Mouse (Mus musculus): ENCODE results near the gene Grtp1.

Grtp1 gene

DNA sequence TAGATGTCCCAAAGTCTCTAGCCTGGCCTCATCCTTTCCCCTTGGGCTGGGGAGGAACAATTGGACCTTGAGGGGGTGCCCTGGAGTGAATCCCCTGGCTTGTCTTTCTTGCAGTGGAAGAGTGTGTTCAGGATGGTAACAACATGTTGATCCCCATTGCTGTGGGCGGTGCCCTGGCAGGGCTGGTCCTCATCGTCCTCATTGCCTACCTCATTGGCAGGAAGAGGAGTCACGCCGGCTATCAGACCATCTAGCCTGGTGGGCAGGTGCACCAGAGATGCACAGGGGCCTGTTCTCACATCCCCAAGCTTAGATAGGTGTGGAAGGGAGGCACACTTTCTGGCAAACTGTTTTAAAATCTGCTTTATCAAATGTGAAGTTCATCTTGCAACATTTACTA lies 26.1 kb downstream of the Grtp1 start:
- no peak for DNase-seq (ENCODE audit: low spot score in 2 of 2)

- no peak for DNase-seq (ENCODE audit: low spot score in 2 of 2)
These were observed 29.9 kb downstream of the Grtp1 start for GRCm38 (mm10) chr8:13170510-13170909.

GRCm38 (mm10) chr8:13164361-13164760 lies 36.1 kb downstream of the Grtp1 start:
- no peak for DNase-seq (ENCODE audit: low spot score in 2 of 2)

DNA sequence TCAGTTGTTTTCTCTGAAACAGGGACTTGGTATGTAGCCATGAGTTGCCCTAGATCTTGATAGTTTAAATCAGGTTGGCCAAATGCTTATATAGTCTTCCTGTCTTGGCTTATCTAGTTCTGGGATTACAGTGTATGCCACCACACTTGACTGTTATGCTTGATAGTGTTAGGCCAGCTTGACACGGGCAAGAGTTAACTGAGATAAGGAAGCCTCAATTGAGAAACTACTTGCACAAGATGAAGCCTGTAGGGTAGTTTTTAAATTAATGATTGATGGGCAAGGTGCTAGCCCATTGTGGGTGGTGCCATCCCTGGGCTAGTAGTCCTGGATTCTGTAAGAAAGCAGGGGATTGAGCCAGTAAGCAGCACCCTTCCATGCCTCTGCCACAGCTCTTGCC lies 36.9 kb downstream of the Grtp1 start:
- no peak for DNase-seq (ENCODE audit: low spot score in 2 of 2)

DNA sequence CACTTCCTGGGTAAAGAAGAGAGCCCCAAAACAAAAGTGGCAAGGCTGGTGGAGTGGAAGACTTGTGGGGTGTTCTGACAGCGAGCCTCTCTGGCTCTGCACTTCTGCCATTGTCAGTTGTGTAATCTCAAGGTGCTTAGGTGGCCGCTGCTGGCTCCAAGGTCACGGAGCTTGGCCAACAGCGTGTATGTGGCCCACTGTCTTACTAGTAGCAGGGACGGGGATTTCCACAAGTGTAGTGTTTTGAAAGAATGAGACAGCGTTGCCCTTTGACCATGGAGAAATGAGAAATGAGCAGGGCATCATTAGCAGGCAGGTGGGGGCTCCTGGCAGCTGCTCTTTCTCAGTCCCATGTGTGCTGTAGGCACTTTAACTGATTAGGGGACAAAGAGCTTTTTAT lies 38.3 kb downstream of the Grtp1 start:
- no peak for DNase-seq (ENCODE audit: low spot score in 2 of 2)

- DNase-seq (ENCODE audit: low spot score in 2 of 2), result no peak
These were observed 39.7 kb downstream of the Grtp1 start for GRCm38 (mm10) chr8:13160691-13161090.

- no peak for DNase-seq (ENCODE audit: low spot score in 2 of 2)
These were observed 41.0 kb downstream of the Grtp1 start for GRCm38 (mm10) chr8:13159377-13159881.

DNA sequence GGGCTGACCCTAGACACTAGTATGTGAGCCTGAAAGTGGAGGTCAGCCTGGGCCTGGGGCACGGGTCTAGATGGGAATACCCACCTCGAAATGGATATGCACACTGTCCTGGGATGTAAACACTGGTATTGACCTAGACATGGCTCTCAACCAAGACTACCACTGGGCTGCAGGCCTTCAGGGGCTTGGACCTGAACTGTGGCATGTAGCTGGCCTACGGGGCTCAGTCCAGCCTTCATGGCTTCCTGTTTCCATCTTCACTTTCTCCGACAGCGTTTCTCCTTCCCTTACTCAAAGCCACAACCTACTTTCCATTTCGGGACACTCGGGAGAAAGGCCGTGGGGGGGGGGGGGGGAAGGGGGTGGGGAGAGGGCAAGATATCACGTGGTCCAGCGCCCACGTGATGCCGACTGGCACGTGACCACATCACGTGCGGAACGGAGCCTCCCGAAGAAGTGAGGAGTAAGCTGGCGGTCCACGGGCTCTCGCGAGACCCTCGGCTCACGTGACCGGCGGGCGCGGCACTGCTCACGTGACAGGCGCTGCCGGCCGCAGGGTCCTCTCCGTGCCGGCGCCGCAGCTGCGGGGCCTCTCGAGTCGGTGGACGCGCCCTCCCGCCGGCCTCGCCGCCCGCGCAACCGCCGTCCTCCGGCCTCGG lies 41.6 kb downstream of the Grtp1 start, which contains the start of gene Lamp1:
TSS of gene Lamp1 (plus strand) at position 444 of the 659 bp plus-strand sequence.
- DNase-seq (ENCODE audit: low spot score in 2 of 2), result peak; percentile 95 to 99

- peak in 1 of 2 experiments; percentile 38 for DNase-seq (ENCODE audit: low spot score in 2 of 2)
These were observed 43.9 kb downstream of the Grtp1 start for GRCm38 (mm10) chr8:13156327-13157097.

DNA sequence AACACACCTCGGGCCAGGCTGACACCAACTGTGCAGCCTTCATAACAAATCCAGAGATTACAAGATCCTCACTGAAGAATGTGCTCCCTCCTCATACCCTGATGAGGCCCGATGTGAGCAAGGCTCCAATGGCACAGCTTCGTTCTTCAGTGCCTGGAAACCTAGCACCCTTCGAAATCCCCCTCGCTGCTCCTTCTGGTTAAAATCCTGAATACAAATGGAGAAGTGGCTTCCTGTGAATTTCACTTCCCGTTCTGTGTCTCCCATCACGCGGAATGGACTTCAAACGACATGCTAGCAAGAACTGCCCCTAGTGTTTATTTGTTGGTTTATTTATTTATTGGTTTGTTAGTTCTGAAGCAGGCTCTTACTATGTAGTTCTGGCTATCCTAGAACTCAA lies 45.1 kb downstream of the Grtp1 start:
- DNase-seq (ENCODE audit: low spot score in 2 of 2), result no peak

DNA sequence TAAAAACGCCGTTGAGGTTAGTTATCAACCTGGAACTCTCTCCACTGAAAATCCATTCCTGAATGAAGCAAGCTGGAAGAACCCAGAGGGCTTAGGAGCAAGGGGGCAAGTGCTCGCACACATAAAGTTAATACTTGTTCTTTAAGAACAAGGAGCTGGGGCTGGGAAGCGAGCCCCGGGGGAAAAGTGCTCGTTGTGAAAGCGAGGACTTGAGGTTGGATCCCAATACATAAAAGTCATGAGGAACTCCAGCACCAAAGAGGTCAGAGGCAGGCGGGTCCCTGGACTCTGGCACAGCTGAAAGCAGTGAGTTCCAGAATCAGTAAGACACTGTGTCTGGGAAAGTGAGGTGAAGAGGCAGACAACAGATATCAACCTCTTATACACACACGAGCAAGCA lies 46.3 kb downstream of the Grtp1 start:
- DNase-seq (ENCODE audit: low spot score in 2 of 2), result no peak

DNA sequence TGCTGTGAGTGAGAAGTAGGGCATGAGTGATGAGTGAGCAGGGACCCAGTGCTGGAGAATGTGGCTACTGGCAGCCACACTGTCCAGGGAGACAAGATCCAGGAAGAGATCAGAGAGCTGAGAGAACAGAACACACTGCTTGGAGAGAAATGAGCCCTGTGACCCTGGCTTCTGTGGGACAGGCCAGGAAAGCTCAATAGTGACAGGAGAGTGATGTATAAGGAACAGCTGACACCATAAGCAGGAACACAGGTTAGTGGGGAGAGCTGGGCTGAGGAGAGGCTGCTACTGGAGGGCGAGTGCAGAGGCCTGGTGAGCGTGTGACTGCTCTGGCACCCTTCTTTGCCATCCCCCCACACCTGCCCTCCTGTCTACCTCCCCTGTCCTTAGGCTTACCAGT lies 49.5 kb downstream of the Grtp1 start:
- DNase-seq (ENCODE audit: low spot score in 2 of 2), result no peak

GRCm38 (mm10) chr8:13149866-13150265 lies 50.6 kb downstream of the Grtp1 start:
- DNase-seq (ENCODE audit: low spot score in 2 of 2), result no peak

- DNase-seq (ENCODE audit: low spot score in 2 of 2), result no peak
These were observed 51.1 kb downstream of the Grtp1 start for GRCm38 (mm10) chr8:13149287-13149686.

- no peak for DNase-seq (ENCODE audit: low spot score in 2 of 2)
These were observed 51.9 kb downstream of the Grtp1 start for GRCm38 (mm10) chr8:13148476-13148875.

DNA sequence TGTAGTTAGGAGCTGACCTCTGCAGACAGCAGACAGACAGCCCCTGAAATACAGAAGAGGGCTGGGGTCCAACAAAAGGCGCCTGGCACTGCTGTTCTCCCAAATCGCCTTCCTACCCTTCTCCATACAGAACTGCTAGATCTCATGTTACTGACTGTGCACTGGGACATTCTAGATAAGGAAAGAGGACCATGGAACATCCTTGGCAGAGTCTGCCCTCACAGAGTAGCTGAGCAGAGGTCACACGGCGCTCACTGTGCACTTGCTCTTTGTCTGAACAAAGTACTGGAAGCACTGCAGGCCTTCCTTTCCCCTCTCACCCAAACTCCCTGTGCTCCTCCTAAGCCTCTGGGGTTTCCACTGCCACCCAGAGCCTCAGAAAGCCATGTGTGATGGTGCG lies 58.7 kb downstream of the Grtp1 start:
- no peak for DNase-seq (ENCODE audit: low spot score in 2 of 2)

DNA sequence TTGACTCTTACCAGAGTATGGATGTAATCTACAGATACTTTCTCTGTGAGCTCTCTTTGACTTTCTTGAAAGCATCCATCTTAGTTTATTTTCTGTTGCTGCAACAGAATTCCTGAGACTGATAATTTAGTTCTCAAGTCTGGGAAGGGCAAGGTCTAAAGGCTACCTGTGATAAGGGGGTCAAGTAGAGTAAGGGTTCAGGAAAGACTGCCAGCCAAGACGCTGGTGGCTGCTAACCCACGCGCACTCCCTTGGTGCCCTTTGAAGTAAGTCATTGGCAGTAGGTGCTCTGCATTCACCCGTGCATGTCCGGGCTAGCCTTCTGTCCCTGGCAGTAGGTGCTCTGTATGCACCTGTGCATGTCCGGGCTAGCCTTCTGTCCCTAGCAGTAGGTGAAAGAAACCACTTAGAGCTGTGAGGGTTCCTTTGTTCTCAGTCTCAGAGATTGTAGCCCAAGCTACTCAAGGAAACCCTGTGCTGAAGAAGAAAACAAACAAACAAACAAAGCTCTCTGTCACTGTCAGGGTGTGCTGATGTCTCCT lies 60.7 kb downstream of the Grtp1 start:
- no peak for DNase-seq (ENCODE audit: low spot score in 2 of 2)

- peak in 1 of 2 experiments; percentile 66 for DNase-seq (ENCODE audit: low spot score in 2 of 2)
These were observed 68.2 kb downstream of the Grtp1 start for GRCm38 (mm10) chr8:13132220-13132619.

GRCm38 (mm10) chr8:13124897-13125296 lies 75.5 kb downstream of the Grtp1 start:
- no peak for DNase-seq (ENCODE audit: low spot score in 2 of 2)

GRCm38 (mm10) chr8:13122887-13123421 lies 77.5 kb downstream of the Grtp1 start:
- DNase-seq (ENCODE audit: low spot score in 2 of 2), result no peak

All from left cerebral cortex, adult 9 months (tissue).